Mouse (Mus musculus): ENCODE data around the gene Ptch2. TPM values are rescaled to one million over a fixed set of nuclear protein-coding genes. Genes with fewer than 3 reads are reported as not detected.

Ptch2 gene
- total RNA-seq, 2 experiments from 2014 or later: 0.21 to 0.52 TPM

DNA sequence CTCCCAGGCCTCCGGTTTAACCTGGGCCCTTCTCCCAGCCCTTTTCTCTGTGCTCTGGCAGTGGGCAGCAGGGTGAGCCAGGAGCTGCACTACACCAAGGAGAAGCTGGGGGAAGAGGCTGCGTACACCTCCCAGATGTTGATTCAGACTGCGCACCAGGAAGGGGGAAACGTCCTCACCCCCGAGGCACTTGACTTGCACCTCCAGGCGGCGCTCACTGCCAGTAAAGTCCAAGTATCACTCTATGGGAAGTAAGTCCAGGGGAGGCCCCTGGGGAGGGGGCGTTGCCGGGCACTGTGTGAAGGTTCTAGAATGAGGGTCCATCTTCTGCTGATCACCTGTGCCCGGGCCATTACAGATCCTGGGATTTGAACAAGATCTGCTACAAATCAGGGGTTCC is 8.8 kb downstream of the Ptch2 start:
- DNase-seq (ENCODE audit: low spot score): no peak

DNA sequence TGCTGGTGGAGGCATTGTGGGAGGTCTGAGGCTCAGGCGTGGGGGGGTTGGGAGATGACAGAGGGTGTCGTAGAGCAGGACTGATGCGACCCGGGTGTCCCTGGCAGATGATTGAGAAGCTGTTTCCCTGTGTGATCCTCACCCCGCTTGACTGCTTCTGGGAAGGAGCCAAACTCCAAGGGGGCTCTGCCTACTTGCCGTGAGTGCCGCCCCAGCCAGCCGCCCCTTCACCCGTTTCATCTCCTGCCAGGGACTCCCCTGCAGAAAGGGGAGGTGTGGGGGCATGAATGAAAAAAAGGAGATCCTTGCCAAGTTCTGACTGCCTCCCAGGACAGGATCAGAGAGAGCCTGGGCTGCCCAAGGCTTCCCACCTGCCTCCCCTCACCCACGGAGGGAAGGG is 9.3 kb downstream of the Ptch2 start:
- no peak for DNase-seq (ENCODE audit: low spot score)

GRCm38 (mm10) chr4:117107813-117108523 is 12.1 kb downstream of the Ptch2 start:
- DNase-seq (ENCODE audit: low spot score): no peak

- no peak for DNase-seq (ENCODE audit: low spot score)
Measured at GRCm38 (mm10) chr4:117108524-117108849, 12.6 kb downstream of the Ptch2 start.

DNA sequence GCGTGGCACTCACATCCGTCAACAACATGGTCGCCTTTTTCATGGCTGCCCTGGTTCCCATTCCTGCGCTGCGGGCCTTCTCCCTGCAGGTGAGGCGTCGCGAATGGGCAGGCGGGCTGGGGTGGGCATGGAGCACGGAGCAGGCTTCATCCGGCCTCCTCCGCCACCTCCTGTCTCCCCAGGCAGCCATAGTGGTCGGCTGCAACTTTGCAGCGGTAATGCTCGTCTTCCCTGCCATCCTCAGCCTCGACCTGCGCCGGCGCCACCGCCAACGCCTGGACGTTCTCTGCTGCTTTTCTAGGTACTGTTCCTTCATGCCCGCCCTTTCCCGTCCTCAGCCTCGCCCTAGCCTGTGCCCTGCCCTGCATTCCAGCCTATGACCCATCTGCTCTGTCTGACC is 13.5 kb downstream of the Ptch2 start:
- no peak for DNase-seq (ENCODE audit: low spot score)

DNA sequence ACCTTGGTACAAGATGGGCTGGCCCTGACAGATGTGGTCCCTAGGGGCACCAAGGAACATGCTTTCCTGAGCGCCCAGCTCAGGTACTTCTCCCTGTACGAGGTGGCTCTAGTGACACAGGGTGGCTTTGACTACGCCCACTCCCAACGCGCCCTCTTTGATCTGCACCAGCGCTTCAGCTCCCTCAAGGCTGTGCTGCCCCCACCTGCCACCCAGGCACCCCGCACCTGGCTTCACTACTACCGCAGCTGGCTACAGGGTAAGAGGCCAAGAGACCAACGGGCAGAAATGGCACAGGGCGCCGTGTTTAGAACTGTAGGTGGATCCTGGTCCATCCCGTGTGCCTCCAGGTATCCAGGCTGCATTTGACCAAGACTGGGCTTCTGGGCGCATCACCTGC is 14.4 kb downstream of the Ptch2 start:
- DNase-seq (ENCODE audit: low spot score): no peak

DNA sequence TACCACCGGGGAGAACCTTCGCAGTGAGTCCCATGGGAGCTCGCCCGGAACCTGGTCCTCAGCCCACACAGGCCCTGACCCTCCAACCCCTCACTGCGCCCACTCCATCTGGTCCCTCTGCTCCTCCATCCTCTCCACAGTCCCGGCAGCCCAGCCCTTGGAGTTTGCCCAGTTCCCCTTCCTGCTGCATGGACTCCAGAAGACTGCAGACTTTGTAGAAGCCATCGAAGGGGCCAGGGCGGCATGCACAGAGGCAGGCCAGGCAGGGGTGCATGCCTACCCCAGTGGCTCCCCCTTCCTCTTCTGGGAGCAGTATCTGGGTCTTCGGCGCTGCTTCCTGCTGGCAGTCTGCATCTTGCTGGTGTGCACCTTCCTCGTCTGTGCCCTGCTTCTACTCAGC is 15.1 kb downstream of the Ptch2 start:
- no peak for DNase-seq (ENCODE audit: low spot score)

DNA sequence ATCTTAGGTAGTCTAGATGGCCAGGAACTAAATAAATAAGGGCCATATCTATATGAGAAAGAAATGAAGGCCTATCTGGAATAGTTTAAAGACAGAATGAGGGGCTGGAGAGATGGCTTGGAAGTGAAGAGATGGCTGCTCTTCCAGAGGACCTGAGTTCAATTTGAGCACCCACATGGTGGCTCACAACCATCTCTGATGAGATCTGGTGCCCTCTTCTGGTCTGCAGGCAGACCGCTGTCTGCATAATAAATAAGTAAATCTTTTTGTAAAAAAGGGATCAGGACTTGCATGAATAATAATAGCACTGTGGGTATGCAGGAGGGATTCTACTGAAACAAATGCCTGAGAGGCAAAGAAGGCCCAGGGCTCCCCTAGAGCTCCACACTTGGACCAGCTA is 17.4 kb downstream of the Ptch2 start:
- DNase-seq (ENCODE audit: low spot score): no peak

DNA sequence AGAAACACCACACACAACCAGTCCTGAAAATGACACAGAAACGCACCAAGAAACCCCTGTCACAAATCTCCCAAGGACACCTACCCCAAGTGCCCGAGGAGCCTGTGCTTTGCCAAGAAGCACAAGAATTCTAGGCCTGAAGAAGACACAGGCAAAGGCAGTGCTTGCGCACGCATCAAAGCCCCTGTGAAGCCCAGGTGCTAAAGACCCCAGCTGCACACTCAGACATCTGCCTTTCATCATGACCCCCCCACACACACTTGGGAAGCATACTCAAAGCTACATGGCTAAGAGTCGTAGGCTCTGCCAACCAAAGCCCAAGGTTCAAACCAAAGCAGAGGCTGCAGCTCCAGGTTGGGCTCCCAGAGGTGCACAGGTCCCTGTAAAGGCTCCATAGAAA is 19.7 kb downstream of the Ptch2 start:
- no peak for DNase-seq (ENCODE audit: low spot score)

DNA sequence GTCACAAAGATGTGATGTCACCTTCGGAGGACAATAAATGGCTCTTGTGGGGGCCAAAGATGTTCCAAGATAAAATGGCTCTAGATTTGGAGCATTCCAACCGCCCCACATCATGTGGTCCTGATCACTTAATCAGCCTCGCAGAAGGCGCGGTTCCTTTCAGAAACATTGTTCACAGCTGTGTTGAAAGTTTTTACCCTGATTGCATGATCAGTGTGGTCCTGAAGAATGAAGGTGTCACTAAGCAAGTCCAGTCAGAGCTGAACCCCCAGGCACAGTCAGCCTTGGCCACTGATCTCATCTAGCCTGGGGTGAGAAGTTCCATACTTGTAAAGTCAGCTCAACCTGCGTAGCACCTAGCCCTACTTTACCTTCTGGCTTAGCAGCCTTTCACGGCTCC is 22.1 kb downstream of the Ptch2 start:
- no peak for DNase-seq (ENCODE audit: low spot score)

DNA sequence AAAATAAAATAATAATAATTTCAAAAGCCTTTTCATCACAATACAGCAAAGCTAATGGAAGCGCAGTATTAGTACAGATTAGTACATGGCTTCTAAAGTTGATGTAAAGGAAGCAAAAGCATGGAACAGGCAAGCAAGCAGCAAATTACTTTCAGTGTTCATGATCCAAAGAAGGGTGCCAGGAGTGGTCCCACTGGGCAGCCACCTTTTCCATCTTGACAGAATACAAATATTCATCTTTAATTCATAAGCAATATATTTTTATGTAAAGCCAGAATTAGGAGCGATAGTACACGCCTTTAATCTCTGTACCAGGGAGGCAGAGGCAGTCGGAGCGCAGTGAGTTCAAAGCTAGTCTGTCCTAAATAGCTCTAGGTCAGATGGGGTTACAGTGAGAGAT is 23.8 kb downstream of the Ptch2 start:
- no peak for DNase-seq (ENCODE audit: low spot score)

DNA sequence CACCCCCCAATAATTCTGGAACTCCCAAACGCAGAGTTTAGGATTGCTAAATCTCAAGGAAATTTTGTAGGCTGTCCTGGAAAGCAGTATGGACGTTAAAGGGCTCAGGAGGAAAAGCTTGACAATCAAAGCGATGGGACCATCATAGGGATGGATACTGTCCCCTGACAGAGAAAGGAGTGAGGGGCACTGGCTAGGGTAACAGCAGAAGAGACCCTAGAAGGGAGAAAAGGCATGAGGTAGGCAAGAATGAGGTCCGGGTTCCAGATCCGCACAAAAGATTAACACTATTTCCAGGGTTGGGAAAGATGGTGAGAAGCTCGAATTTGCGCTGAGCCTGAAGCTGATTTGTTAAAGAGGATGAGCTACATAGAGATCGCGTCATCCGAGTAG is 24.2 kb downstream of the Ptch2 start:
- no peak for DNase-seq (ENCODE audit: low spot score)

GRCm38 (mm10) chr4:117120445-117121414 is 24.9 kb downstream of the Ptch2 start:
- DNase-seq (ENCODE audit: low spot score): peak; percentile 97

DNA sequence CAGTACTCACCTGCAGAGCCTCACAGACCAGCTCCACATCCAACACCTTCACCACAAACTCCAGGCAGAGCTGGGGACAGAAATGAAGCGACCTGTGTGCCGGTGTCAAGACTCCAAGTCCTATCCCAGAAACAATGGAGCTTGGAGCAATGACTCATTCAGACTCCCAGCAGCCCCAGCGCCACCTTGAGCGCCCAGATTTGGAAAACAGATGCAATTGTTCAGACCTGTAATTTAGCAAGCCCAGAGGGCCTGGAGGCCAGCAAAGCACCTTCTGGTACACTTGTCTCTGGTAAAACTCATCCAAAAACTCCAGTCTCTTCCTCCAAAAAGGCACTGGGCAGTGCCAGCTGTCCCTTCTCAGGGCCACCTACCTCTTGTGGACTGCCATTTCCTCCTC is 26.3 kb downstream of the Ptch2 start:
- no peak for DNase-seq (ENCODE audit: low spot score)

- DNase-seq (ENCODE audit: low spot score): no peak
Measured at GRCm38 (mm10) chr4:117123546-117124217, 27.8 kb downstream of the Ptch2 start.

GRCm38 (mm10) chr4:117124218-117124517 is 28.3 kb downstream of the Ptch2 start:
- no peak for DNase-seq (ENCODE audit: low spot score)

GRCm38 (mm10) chr4:117124518-117125347 is 28.9 kb downstream of the Ptch2 start:
- DNase-seq (ENCODE audit: low spot score): peak; percentile 38

DNA sequence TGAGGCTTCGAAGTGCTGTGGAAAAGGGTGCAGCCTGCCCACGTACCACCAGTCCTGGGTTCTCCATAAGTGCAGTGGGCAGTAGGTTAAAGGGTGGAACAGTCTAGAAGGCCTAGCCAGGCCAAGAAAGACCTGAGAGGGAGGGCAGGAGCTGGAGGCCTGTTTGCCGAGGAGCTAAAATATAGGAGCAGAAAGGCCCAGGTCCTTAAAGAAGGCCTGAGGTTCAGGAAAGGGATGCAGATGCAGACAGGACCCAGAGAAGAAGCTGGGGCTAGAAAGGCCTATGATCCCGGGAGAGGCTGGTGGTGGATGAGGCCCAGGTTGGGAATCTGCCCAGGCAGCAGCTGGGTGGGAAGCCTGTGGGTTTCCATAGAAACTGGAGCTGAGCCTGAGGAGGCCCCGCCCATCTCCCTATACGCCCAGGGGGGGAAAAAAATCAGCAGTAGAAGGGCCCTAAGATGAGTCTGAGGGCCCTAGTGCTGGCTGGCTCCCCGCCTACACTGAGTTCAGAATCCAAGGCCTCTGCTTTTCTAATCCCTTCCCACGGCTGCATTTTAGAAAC is 29.6 kb downstream of the Ptch2 start, which contains the start of gene Btbd19:
Gene Btbd19, minus strand, starts transcription at position 378 of the 562 bp plus-strand sequence.
- DNase-seq (ENCODE audit: low spot score): peak; percentile 75

- DNase-seq (ENCODE audit: low spot score): peak; percentile 85
Measured at GRCm38 (mm10) chr4:117125910-117126674, 30.2 kb downstream of the Ptch2 start.

DNA sequence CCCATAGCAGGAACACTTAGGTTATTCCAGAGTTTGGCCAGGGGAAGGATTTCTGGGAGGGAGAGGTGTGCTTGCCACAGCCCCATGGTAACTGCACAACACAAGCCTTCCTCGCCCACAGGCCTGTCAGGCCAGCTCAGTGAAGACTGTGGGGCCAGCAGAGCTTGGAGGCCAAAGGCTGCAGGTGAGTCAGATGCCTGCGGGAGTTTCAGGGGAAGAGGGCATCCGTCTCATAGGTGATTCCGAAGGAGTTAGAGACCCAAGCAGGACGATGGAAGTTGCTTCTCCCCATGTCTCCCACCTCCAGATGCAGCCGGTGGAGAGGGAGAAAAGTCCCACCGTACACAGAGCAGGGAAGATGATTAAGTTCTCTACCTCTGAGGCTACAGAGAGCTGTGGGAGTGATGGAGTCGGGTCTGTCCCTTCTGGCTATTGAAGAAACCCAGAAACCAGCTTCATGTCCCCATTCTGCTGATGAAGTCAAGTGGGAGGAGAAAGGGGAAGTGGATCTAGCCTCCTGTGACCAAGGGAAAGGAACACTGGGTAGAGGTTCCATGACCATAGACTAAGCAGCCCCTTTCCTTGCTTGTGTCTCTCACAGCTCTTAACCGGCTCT is 30.9 kb downstream of the Ptch2 start, which contains the start of gene Tctex1d4:
Gene Tctex1d4, plus strand, starts transcription at position 120 of the 616 bp plus-strand sequence.
- DNase-seq (ENCODE audit: low spot score): no peak
